Mouse (Mus musculus): ENCODE results near the gene Asic2. TPM values are rescaled to one million over a fixed set of nuclear protein-coding genes. Genes with fewer than 3 reads are reported as not detected.

Asic2 gene
- polyA plus RNA-seq, 1 experiment: 1.0 TPM

- 54% methylated on average over 6 of the region's 6 CpGs for WGBS
- DNase-seq (ENCODE audit: low read depth, low spot score): no peak
Measured at GRCm38 (mm10) chr11:81100829-81101228, 867.4 kb downstream of the Asic2 start.

GRCm38 (mm10) chr11:81096011-81096410, 872.2 kb downstream of the Asic2 start:
- WGBS: 11% methylated on average over 6 of the region's 6 CpGs
- DNase-seq (ENCODE audit: low read depth, low spot score): no peak

- 17% methylated on average over 8 of the region's 8 CpGs for WGBS
- no peak for DNase-seq (ENCODE audit: low read depth, low spot score)
Measured at GRCm38 (mm10) chr11:81094581-81094980, 873.7 kb downstream of the Asic2 start.

GRCm38 (mm10) chr11:81092161-81092560, 876.1 kb downstream of the Asic2 start:
- no peak for DNase-seq (ENCODE audit: low read depth, low spot score)
- WGBS: 66% methylated on average over 2 of the region's 2 CpGs

- no peak for DNase-seq (ENCODE audit: low read depth, low spot score)
- 71% methylated on average over 4 of the region's 4 CpGs for WGBS
Measured at GRCm38 (mm10) chr11:81083822-81084221, 884.4 kb downstream of the Asic2 start.

GRCm38 (mm10) chr11:81080076-81080805, 888.0 kb downstream of the Asic2 start:
- DNase-seq (ENCODE audit: low read depth, low spot score): no peak
- WGBS: 21% methylated on average over 11 of the region's 11 CpGs

GRCm38 (mm10) chr11:81079237-81079636, 889.0 kb downstream of the Asic2 start:
- 51% methylated on average over 3 of the region's 3 CpGs for WGBS
- DNase-seq (ENCODE audit: low read depth, low spot score): no peak

- no peak for DNase-seq (ENCODE audit: low read depth, low spot score)
- WGBS: 86% methylated on average over 4 of the region's 4 CpGs
Measured at GRCm38 (mm10) chr11:81071836-81072235, 896.4 kb downstream of the Asic2 start.

GRCm38 (mm10) chr11:81065386-81065785, 902.9 kb downstream of the Asic2 start:
- no peak for DNase-seq (ENCODE audit: low read depth, low spot score)
- WGBS: 76% methylated on average over 11 of the region's 11 CpGs

GRCm38 (mm10) chr11:81064006-81064405, 904.3 kb downstream of the Asic2 start:
- 78% methylated on average over 2 of the region's 2 CpGs for WGBS
- no peak for DNase-seq (ENCODE audit: low read depth, low spot score)

- DNase-seq (ENCODE audit: low read depth, low spot score): no peak
- WGBS: 84% methylated on average over 2 of the region's 2 CpGs
Measured at GRCm38 (mm10) chr11:81060077-81060476, 908.2 kb downstream of the Asic2 start.

GRCm38 (mm10) chr11:81059546-81059945, 908.7 kb downstream of the Asic2 start:
- no peak for DNase-seq (ENCODE audit: low read depth, low spot score)
- WGBS: 85% methylated on average over 9 of the region's 9 CpGs

GRCm38 (mm10) chr11:81057506-81057905, 910.8 kb downstream of the Asic2 start:
- no peak for DNase-seq (ENCODE audit: low read depth, low spot score)
- 89% methylated on average over 3 of the region's 3 CpGs for WGBS

GRCm38 (mm10) chr11:81056776-81057175, 911.5 kb downstream of the Asic2 start:
- 92% methylated on average over 9 of the region's 9 CpGs for WGBS
- DNase-seq (ENCODE audit: low read depth, low spot score): no peak

- 58% methylated on average over 12 of the region's 12 CpGs for WGBS
- no peak for DNase-seq (ENCODE audit: low read depth, low spot score)
Measured at GRCm38 (mm10) chr11:81055446-81056145, 912.7 kb downstream of the Asic2 start.

- WGBS: 87% methylated on average over 8 of the region's 8 CpGs
- no peak for DNase-seq (ENCODE audit: low read depth, low spot score)
Measured at GRCm38 (mm10) chr11:81053826-81054225, 914.4 kb downstream of the Asic2 start.

- 42% methylated on average over 3 of the region's 3 CpGs for WGBS
- no peak for DNase-seq (ENCODE audit: low read depth, low spot score)
Measured at GRCm38 (mm10) chr11:81041671-81042070, 926.6 kb downstream of the Asic2 start.

GRCm38 (mm10) chr11:81039976-81040375, 928.3 kb downstream of the Asic2 start:
- WGBS: 56% methylated on average over 5 of the region's 5 CpGs
- no peak for DNase-seq (ENCODE audit: low read depth, low spot score)

GRCm38 (mm10) chr11:81032151-81032550, 936.1 kb downstream of the Asic2 start:
- DNase-seq (ENCODE audit: low read depth, low spot score): no peak
- WGBS: 78% methylated on average over 3 of the region's 3 CpGs

GRCm38 (mm10) chr11:81014776-81015175, 953.5 kb downstream of the Asic2 start:
- 94% methylated on average over 8 of the region's 8 CpGs for WGBS
- DNase-seq (ENCODE audit: low read depth, low spot score): no peak

GRCm38 (mm10) chr11:81013501-81013900, 954.8 kb downstream of the Asic2 start:
- DNase-seq (ENCODE audit: low read depth, low spot score): no peak
- 86% methylated on average over 6 of the region's 6 CpGs for WGBS

Measured in large intestine, adult 2 months (tissue).